Mouse (Mus musculus): ENCODE data around the gene Hus1b. TPM values are rescaled to one million over a fixed set of nuclear protein-coding genes. Genes with fewer than 3 reads are reported as not detected.

The Hus1b gene
- polyA plus RNA-seq, 3 experiments from 2014 or later, result 0.86 to 0.91 TPM; not detected in 1

- no peak for ATAC-seq
Measured at GRCm38 (mm10) chr13:30947129-30947528, 430 bp downstream of the Hus1b start.

GRCm38 (mm10) chr13:30945788-30946187 lies 1.8 kb downstream of the Hus1b start:
- no peak for ATAC-seq

GRCm38 (mm10) chr13:30932972-30933371 lies 14.6 kb downstream of the Hus1b start:
- peak; percentile 97 for ATAC-seq

GRCm38 (mm10) chr13:30931613-30932012 lies 15.9 kb downstream of the Hus1b start:
- no peak for ATAC-seq

- ATAC-seq, result no peak
Measured at GRCm38 (mm10) chr13:30929119-30929518, 18.4 kb downstream of the Hus1b start.

- ATAC-seq, result no peak
Measured at GRCm38 (mm10) chr13:30924269-30924668, 23.3 kb downstream of the Hus1b start.

GRCm38 (mm10) chr13:30921914-30922313 lies 25.6 kb downstream of the Hus1b start:
- ATAC-seq, result no peak

GRCm38 (mm10) chr13:30913757-30914156 lies 33.8 kb downstream of the Hus1b start:
- ATAC-seq, result peak; percentile 64

- ATAC-seq, result peak; percentile 55
Measured at GRCm38 (mm10) chr13:30913028-30913427, 34.5 kb downstream of the Hus1b start.

GRCm38 (mm10) chr13:30911931-30912625 lies 35.5 kb downstream of the Hus1b start:
- ATAC-seq, result peak; percentile 48

GRCm38 (mm10) chr13:30910889-30911288 lies 36.7 kb downstream of the Hus1b start:
- no peak for ATAC-seq

- no peak for ATAC-seq
Measured at GRCm38 (mm10) chr13:30902286-30902685, 45.3 kb downstream of the Hus1b start.

- ATAC-seq, result peak; percentile 74
Measured at GRCm38 (mm10) chr13:30901387-30902041, 46.0 kb downstream of the Hus1b start.

Other genes starting within 250 kb of the Hus1b start
- 10 to 100 TPM; 17.4 to 19.8 (median 17.8) TPM for gene Irf4, start 198.5 kb downstream of the Hus1b start, polyA plus RNA-seq (2017; shearing (Covaris generic))
- gene Exoc2, start 26.3 kb upstream of the Hus1b start, polyA plus RNA-seq (2017; shearing (Covaris generic)), result 10 to 100 TPM; 67.2 to 77.9 (median 77.0) TPM
- gene Gm5447, start 26.4 kb upstream of the Hus1b start, polyA plus RNA-seq (2017; shearing (Covaris generic)), result not detected

All from inflammation-experienced regulatory T-cells, adult 6 months (primary cell).